Mouse (Mus musculus): ENCODE data around the gene Pip5k1c.

- no peak for TF ChIP-seq GATA1 (IDR thresholded peaks at IDR 0.05; ENCODE audit: borderline replicate concordance, low read length)
- no peak for TF ChIP-seq FLI1 (IDR thresholded peaks at IDR 0.05; ENCODE audit: low read length)
Measured at GRCm38 (mm10) chr10:81321436-81321835, 28.7 kb downstream of the Pip5k1c start.

Data from megakaryocyte, embryonic 14.5 days (primary cell).